Mouse (Mus musculus): Measurements from ENCODE around the gene Gm7903. TPM values are rescaled to one million over a fixed set of nuclear protein-coding genes. Genes with fewer than 3 reads are reported as not detected.
"Not testable (repeated sequence)": the region's sequence is repeated elsewhere in the genome, so short reads cannot be mapped to it uniquely, and the experiment has no call there.

Gm7903 gene
- under 1 TPM in 1 of 2 experiments, not detected in 1; 0.11 TPM for total RNA-seq (2021)
- long read RNA-seq = 0 reads

DNA sequence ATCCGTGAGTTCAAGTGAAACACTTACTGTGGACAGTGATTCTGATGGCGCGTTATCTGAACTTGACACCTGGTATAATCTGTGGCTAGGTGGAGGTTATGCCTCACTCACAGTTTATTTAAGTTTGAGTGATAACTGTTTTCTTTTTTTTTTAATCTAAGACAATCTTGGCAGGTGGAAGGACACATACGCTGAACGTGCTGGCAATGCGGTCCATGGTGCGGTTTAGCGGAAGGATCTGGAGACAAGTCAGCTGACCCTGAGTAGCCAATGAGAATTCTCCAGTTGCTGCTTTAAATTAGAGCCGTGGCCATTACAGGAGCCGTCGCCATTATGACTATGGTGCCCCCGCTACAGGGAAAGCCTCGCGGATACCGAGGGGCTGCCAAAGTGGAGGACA is at the start of gene Gm7903:
Gene Gm7903 (plus strand): TSS at position 301 of the 400 bp plus-strand sequence.
- DNase-seq (ENCODE audit: low spot score in 2 of 2) = not testable (repeated sequence)

GRCm38 (mm10) chrX:135403578-135403977 is 30.1 kb upstream of the Gm7903 start:
- DNase-seq (ENCODE audit: low spot score in 2 of 2) = not testable (repeated sequence)

- not testable (repeated sequence) for DNase-seq (ENCODE audit: low spot score in 2 of 2)
These were observed 12.4 kb upstream of the Gm7903 start for GRCm38 (mm10) chrX:135421203-135421602.

GRCm38 (mm10) chrX:135421824-135422223 is 11.8 kb upstream of the Gm7903 start:
- DNase-seq (ENCODE audit: low spot score in 2 of 2) = not testable (repeated sequence)

GRCm38 (mm10) chrX:135422473-135422872 is 11.2 kb upstream of the Gm7903 start:
- not testable (repeated sequence) for DNase-seq (ENCODE audit: low spot score in 2 of 2)

GRCm38 (mm10) chrX:135464160-135464559 is 30.5 kb downstream of the Gm7903 start:
- not testable (repeated sequence) for DNase-seq (ENCODE audit: low spot score in 2 of 2)

DNA sequence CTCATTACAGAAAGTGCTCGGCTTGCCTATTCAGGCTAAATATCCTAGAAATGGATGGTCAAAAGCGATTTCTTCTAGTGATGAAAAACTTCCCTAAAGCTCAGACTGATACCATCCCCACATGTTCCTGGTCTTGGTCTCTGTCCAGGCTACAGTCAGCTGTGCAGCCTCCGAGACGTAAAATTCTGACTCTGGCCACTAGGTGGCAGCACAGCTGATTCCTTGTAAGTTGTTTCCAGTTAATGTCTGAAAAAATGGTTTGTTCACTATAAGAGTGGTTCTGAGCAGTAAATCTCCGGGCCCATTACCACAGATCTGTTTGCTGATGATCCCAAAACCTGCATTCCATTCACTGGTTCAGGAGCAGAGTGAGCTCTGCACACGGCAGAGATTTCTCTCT is 48.3 kb downstream of the Gm7903 start:
- DNase-seq (ENCODE audit: low spot score in 2 of 2) = not testable (repeated sequence)

DNA sequence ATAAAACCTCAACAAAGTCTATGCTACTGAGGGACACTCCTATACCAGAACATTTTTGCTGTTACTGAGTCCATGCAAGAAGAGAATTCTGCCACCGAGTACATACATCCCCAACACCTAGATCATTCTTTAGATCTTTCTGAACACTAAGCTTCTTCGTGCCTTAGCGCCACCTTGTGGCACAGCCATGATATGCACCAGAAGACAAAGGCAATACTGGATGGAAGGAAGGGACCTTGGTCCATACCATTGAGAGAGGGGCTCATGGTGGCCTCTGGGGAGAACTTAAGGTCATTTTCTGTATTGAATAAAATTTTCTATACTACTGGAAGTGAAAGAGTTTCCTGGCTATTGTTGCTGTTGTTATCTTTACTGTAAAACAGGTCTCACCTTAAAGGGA is 49.5 kb downstream of the Gm7903 start:
- not testable (repeated sequence) for DNase-seq (ENCODE audit: low spot score in 2 of 2)

Other genes starting within 250 kb of the Gm7903 start
- gene Tceal6, start 223.1 kb upstream of the Gm7903 start, total RNA-seq (2021) = 10 to 100 TPM; 60.0 to 82.1 TPM
- not detected for gene Pramel3, start 131.5 kb upstream of the Gm7903 start, total RNA-seq (2021)
- not detected for gene Gm5128, start 60.6 kb upstream of the Gm7903 start, total RNA-seq (2021)
- gene AV320801, start 60.8 kb downstream of the Gm7903 start, total RNA-seq (2021) = not detected
- gene Nxf7, start 164.9 kb downstream of the Gm7903 start, total RNA-seq (2021) = not detected
- not detected for gene Prame, start 193.9 kb downstream of the Gm7903 start, total RNA-seq (2021)

Measured in layer of hippocampus, postnatal 10 days (tissue).